Mouse (Mus musculus): Measurements from ENCODE around the gene Klhl23.

DNA sequence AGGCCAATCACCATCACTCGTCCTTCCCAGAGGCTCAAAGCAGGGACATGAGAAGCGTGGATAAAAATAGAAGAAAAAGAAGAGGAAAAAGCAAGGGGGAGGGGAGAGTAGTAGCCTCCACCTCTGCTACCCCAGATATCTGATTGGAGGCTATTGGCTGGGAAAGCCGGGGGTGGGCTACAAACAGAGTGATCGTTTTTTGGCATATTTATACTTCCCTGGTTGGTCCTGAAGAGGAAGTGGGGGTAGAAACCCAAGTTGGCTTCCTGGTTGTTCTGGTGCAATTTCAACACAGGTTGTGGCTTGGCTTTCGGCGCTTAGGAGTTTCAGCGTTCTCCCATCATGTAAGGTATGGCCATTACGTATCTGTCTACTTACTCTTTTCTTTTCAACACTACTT lies at the start of gene Klhl23:
- TF ChIP-seq CTCF (IDR thresholded peaks at IDR 0.05; ENCODE audit: low read depth): no peak
- TF ChIP-seq EP300 (IDR thresholded peaks at IDR 0.05; ENCODE audit: low read depth): no peak

Measured in liver, postnatal 0 days (tissue).